Mouse (Mus musculus) T-cell, adult 2 months (primary cell): ENCODE data around the gene Rnf212.
"Not testable (repeated sequence)": the region's sequence is repeated elsewhere in the genome, so short reads cannot be mapped to it uniquely, and the experiment has no call there.

Experiments
- DNase-seq: peaks from one replicate; pipeline ENCODE4 v3.0.0; 2022; ENCODE audit warnings: low spot score

Rnf212 gene

GRCm38 (mm10) chr5:108774630-108775306 is at the start of gene Rnf212:
Gene Rnf212, minus strand, starts transcription at chr5:108774982.
- no peak for DNase-seq

- no peak for DNase-seq
Observed at GRCm38 (mm10) chr5:108823276-108823675, 48.5 kb upstream of the Rnf212 start.

- not testable (repeated sequence) for DNase-seq
Observed at GRCm38 (mm10) chr5:108808750-108809149, 34.0 kb upstream of the Rnf212 start, which contains the start of gene Vmn2r8. Gene Vmn2r8, minus strand, starts transcription at chr5:108808850.

- no peak for DNase-seq
Observed at GRCm38 (mm10) chr5:108803646-108804045, 28.9 kb upstream of the Rnf212 start.

GRCm38 (mm10) chr5:108795263-108795662 is 20.5 kb upstream of the Rnf212 start, which contains the start of gene Tmed11:
Gene Tmed11, minus strand, starts transcription at chr5:108795363.
- DNase-seq, result not testable (repeated sequence)

- not testable (repeated sequence) for DNase-seq
Observed at GRCm38 (mm10) chr5:108790385-108790784, 15.6 kb upstream of the Rnf212 start.

- no peak for DNase-seq
Observed at GRCm38 (mm10) chr5:108760002-108760401, 14.8 kb downstream of the Rnf212 start.

GRCm38 (mm10) chr5:108758396-108758795 is 16.4 kb downstream of the Rnf212 start:
- DNase-seq, result no peak

- DNase-seq, result not testable (repeated sequence)
Observed at GRCm38 (mm10) chr5:108751258-108751657, 23.5 kb downstream of the Rnf212 start.

- no peak for DNase-seq
Observed at GRCm38 (mm10) chr5:108750328-108751210, 24.2 kb downstream of the Rnf212 start.

- no peak for DNase-seq
Observed at GRCm38 (mm10) chr5:108744629-108745028, 30.2 kb downstream of the Rnf212 start.

GRCm38 (mm10) chr5:108743856-108744255 is 30.9 kb downstream of the Rnf212 start:
- DNase-seq, result no peak

- DNase-seq, result no peak
Observed at GRCm38 (mm10) chr5:108742596-108742995, 32.2 kb downstream of the Rnf212 start.

GRCm38 (mm10) chr5:108741844-108742243 is 32.9 kb downstream of the Rnf212 start:
- DNase-seq, result no peak

GRCm38 (mm10) chr5:108727425-108727824 is 47.4 kb downstream of the Rnf212 start:
- no peak for DNase-seq

- DNase-seq, result peak; percentile 21
Observed at GRCm38 (mm10) chr5:108726557-108727248, 48.1 kb downstream of the Rnf212 start.

GRCm38 (mm10) chr5:108724006-108724405 is 50.8 kb downstream of the Rnf212 start:
- DNase-seq, result no peak

- no peak for DNase-seq
Observed at GRCm38 (mm10) chr5:108719761-108720160, 55.0 kb downstream of the Rnf212 start.

- no peak for DNase-seq
Observed at GRCm38 (mm10) chr5:108718051-108718450, 56.7 kb downstream of the Rnf212 start.

- DNase-seq, result no peak
Observed at GRCm38 (mm10) chr5:108715974-108716373, 58.8 kb downstream of the Rnf212 start.

- DNase-seq, result no peak
Observed at GRCm38 (mm10) chr5:108714149-108714548, 60.6 kb downstream of the Rnf212 start.

GRCm38 (mm10) chr5:108713691-108714090 is 61.1 kb downstream of the Rnf212 start:
- DNase-seq, result no peak
